Mouse (Mus musculus) mouse embryonic stem cell (cell line): ENCODE data around the gene Camsap2.

ENCODE experiments used
- in situ Hi-C, 2 experiments: fragments of 300-500 bp; cut with MboI; formaldehyde crosslinking; loops; 1 replicate in 1 of 2; 3 replicates in 1 of 2; pipeline ENCODE4 v1.14.3; 2019 to 2020; ENCODE audit warnings: low sequenced_read_pairs in 2 of 2, low pct_unique_long_range_greater_than_20kb in 1 of 2, mixed read lengths in 1 of 2; ENCODE audit not compliant: unreplicated experiment in 1 of 2

Gene Camsap2

GRCm38 (mm10) chr1:136232986-136233790 is 112.7 kb downstream of the Camsap2 start:
- in situ Hi-C loops: no loop called here

- in situ Hi-C loops: no loop called here
Measured at GRCm38 (mm10) chr1:136232285-136232926, 113.5 kb downstream of the Camsap2 start.

DNA sequence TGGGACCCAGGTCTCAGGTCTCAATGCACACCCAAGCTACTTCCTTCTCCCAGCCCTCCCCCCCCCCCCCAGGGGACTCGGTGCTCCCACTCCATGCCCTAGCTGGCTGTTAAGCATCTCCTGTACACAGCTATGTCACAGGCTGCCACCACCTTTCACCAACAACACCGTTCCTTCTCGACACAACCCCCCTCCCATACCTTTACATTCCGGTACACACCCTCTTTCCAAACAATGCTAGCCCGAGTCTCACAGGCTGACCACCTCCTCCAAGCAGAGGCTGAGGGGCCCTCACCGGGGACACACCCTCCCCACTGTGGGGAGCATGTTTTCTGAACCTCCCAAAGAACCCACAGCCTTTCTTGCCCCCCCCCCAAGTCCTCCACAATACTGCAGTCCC is 114.3 kb downstream of the Camsap2 start:
- in situ Hi-C loops: no loop called here

DNA sequence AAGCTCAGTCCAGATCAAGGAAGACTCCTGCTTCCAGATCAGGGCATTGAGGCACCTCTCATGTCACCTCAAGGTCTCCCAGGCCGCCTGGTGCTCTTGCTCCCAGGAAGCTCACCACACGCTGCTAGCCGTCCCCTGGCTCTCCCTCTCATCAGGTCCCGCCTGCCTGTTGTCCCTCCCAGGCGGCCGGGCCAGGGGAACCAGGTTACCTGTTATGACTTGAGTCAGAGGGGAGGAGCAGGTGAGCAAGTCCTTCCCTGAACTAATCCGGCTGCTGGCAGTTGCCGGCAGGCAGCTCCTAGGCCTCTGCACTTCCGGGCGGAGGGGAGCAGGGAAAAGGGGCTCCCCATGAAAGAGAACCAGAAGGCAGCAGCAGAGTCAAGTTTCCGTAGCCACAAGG is 115.7 kb downstream of the Camsap2 start:
- in situ Hi-C loops: no loop called here

- in situ Hi-C loops: no loop called here
Measured at GRCm38 (mm10) chr1:136229040-136229373, 116.9 kb downstream of the Camsap2 start.

DNA sequence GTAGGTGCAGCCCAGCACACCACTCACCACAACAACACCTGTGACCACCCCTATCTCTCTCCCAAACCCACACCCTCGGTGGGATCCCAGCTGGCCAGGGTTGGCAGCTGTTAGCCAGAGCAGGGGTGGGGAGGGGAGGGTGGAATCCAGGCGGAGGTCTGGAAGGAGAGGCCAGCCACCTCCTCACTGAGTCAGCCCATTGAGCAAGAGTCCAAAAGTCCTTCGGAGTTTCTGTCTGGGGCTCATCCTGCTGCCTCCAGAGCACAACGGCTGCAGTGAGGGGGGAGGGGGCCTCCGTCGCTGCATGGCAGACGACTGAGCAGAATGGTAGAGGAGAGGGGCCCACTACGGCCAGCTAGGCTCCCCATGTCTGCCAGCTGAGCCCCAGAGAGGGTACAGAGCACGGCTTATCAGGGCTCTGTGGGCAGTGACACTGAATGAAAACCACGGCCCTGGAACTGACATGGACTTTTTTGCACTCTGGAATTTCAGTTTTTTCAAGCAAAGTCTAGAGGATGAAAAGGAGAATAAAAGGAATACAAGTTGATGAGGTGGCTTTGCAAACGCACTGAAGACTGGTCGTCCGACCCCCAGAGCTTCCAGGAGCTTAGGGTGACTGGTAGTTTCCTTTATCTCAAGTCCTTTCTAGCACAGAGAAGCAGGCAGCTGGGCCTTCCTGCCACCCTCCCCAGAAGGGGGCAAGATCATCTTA is 117.4 kb downstream of the Camsap2 start:
- in situ Hi-C loops: no loop called here

DNA sequence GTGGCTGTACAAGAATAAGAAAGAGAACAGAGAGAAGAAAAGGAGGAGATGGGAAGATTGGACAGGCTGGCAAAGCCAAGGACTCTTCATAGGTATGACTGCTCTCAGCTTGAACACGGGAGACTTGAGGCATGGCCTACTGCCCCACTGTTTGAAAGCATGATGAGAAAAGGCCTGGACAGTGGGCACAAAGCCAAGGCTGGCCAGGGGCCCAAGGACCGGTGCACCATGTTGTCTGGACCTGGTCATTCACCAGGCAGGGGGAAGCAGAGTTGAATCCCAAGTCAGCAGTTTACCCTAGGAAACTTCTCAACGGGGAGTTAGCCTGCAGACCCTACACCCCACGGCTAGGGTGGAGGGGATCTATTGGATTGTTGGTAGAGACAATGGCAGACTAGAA is 118.0 kb downstream of the Camsap2 start:
- in situ Hi-C loops: no loop called here

DNA sequence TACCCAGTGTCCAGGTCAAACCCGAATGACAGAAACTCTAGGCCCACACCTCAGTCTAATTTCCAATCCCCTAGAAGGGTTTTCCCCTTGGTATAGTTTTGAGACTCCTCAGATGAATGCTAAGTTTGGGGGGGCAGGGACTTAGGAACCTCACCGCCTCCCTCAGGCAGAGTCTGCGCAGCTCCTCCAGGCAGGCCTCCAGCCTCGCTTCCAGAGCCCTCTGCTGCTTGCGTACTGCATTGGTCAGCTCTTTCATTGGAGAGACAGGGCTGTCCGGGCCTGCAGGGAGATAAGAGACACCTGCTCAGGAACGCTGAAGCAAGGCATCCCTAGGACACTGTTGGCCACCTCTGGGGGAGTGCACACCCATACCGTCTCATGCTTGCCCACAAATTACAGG is 119.3 kb downstream of the Camsap2 start:
- in situ Hi-C loops: no loop called here

- in situ Hi-C loops: no loop called here
Measured at GRCm38 (mm10) chr1:136225846-136226245, 120.1 kb downstream of the Camsap2 start.

DNA sequence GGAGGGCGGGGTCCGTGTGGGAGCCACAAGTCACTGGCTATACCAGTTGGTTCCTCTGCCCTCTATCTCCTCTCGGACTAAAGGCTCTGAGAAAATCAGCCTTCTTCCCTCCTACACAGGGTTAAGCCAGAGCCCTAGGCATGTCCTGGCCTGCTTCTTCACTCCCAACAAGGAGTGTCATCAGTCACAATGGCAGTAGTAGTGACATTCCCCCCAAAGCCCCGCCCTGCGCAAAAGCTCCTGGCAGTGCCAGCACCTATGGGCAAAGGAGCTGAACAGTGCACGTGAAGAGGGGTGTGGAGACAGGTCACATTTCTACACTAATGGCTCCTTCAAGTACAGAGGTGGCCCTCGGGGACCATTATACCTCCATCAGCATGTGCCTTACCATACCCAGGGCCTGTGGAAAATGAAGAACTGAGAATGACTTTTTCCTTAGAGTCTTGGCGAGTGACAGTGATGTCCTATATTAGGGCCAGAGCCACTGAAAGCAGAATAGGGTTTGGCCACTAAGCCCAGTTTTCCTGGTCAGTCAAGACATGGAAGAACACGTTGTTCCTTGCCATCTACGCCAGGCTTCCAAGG is 122.1 kb downstream of the Camsap2 start:
- in situ Hi-C loops: no loop called here

GRCm38 (mm10) chr1:136222386-136222785 is 123.5 kb downstream of the Camsap2 start:
- in situ Hi-C loops: no loop called here

DNA sequence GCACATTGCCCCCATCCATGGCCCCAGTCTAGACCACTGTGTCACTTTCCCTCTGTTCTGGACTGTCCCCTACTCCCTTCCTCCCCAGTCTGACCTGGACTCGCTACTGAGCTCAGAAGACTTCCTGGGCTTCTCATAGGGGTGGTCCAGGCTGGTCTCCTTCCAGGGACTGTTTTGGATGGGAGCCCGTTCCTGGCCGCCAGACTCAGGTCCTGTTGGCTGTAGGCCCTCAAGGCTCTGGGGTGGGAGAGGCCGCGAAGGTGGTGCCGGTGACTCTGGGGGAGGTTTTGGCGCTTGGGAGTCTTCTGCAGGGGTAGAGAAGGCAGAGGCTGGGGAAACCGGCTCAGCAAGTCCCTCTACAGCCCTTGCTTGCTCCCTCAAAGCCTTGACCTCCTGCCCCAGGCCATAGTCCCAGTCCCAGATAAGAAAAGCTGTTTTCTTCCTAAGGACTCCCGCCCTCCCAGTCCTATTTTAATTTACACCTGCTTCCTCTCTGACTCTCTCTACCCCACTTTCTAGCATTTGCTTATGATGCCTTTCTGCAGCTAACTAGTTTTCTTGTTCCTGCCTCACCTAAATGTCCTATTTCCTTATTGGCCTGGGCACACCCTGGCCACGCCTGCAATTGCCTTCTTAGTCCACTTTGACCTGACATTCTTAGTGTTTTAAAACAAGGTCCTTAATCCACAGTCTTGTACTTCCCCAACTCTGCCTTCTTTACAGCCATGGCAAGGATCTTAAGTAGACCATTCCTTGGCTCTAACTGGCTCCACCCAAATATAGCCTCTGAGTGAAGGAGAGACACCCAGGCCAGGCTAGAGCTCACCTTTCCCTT is 125.7 kb downstream of the Camsap2 start:
- in situ Hi-C loops: no loop called here
